Mouse (Mus musculus): ENCODE results near the gene Gm10283. TPM values are rescaled to one million over a fixed set of nuclear protein-coding genes. Genes with fewer than 3 reads are reported as not detected.

The Gm10283 gene
- polyA plus RNA-seq, 2 experiments = not detected

DNA sequence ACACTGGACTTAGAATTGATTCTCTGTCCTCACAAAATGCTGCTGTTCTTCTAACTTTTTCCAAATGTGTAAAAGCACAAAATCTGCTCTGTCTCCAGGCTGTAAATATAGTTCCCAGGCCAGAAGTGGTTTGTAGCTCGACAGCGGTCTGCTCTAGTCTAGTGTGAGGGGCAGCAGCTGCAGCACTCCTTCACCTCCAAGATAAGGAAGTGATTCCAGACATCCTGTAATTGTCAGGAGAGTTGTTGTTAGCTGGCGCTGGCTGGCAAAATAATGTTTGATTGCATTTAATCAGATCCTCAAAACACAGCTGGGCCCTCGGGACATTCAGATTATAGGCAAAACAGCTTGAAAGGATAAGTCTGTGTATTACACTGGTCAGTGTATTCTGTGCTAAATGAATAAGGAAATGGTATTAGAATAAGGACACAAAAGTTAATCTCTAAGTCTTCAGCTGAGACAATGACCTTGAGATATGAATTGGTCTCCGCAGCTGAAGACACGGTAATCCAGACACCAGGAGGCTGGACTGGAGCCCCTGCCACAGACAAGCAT is 97.9 kb downstream of the Gm10283 start:
- no peaks in the 10 kb centered on the region for H3K9me3 ChIP-seq (ENCODE audit: control insufficient read depth, low read length)
- H3K4me1 ChIP-seq (ENCODE audit: control insufficient read depth, insufficient read depth, low read length) = no peaks in the 10 kb centered on the region
- H3K4me3 ChIP-seq (replicated peaks; ENCODE audit: low read length) = no peak overlapping the region
- no peak overlapping the region for H3K9ac ChIP-seq (ENCODE audit: low read depth, low read length, severe bottlenecking)
- H3K4me2 ChIP-seq (replicated peaks; ENCODE audit: low read depth, low read length, severe bottlenecking) = no peak overlapping the region
- DNase-seq (ENCODE audit: low spot score) (no peak), ATAC-seq (ENCODE audit: low FRiP score, low read depth) (no peak)
- WGBS = 49% methylated on average over 6 of the region's 6 CpGs
- H3K36me3 ChIP-seq (ENCODE audit: control insufficient read depth, insufficient read depth, low read length) = no peaks in the 10 kb centered on the region
- H3K27ac ChIP-seq (replicated peaks; ENCODE audit: low read depth, low read length) = no peak overlapping the region
- no peaks in the 10 kb centered on the region for H3K27me3 ChIP-seq (ENCODE audit: control insufficient read depth, insufficient read depth, low read length)
- TF ChIP-seq POLR2A (IDR thresholded peaks at IDR 0.05; ENCODE audit: borderline replicate concordance, extremely low read depth, insufficient read depth, insufficient read length) = no peak

DNA sequence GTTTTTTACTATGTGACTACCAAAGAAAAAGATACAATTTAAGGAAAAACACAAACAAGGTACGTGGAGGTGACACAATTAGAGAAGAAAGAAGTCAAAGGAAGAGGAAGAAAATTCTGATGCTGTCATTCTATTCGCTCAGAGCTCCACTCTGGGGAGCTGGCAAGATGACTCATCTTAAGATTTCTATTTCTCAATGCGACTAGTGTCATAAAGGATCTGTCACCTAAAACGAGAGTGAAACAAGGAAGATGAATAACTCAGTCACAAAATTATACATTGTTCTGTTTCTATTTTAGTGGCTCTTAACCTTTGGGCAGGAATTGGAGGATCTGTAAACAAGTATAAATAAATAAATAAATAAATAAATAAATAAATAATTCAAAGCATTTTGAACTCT is 109.3 kb downstream of the Gm10283 start:
- Histone ChIP-seq H3K9ac (ENCODE audit: low read depth, low read length, severe bottlenecking) (no peak overlapping the region), H3K9me3 (ENCODE audit: control insufficient read depth, low read length) (no peaks in the 10 kb centered on the region), H3K27ac (replicated peaks; ENCODE audit: low read depth, low read length) (no peak overlapping the region), H3K4me3 (replicated peaks; ENCODE audit: low read length) (no peak overlapping the region), H3K4me2 (replicated peaks; ENCODE audit: low read depth, low read length, severe bottlenecking) (no peak overlapping the region), H3K27me3 (ENCODE audit: control insufficient read depth, insufficient read depth, low read length) (no peaks in the 10 kb centered on the region), H3K4me1 (ENCODE audit: control insufficient read depth, insufficient read depth, low read length) (no peaks in the 10 kb centered on the region), H3K36me3 (ENCODE audit: control insufficient read depth, insufficient read depth, low read length) (no peaks in the 10 kb centered on the region)
- 81% methylated on average over 4 of the region's 4 CpGs for WGBS
- no peak for ATAC-seq (ENCODE audit: low FRiP score, low read depth)
- DNase-seq (ENCODE audit: low spot score) = no peak
- TF ChIP-seq POLR2A (IDR thresholded peaks at IDR 0.05; ENCODE audit: borderline replicate concordance, extremely low read depth, insufficient read depth, insufficient read length) = no peak

DNA sequence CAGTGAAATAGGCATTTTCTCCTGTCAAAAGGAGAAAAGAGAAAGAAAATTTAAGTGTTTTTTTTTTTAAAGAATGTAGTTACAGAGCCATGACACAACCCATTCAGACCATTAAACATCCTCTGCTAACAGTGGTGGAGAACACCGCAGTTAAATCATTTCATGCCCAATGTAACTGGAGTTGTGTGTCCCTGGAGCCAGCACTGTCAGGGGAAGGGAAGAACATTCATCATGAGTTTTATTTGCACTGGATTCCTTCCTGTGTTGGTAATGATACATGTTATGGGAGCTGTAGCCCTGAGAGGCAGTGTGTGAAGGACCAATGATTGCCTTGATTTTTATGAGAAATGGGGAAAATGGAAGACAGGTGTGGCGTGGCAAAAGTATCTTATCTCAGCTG is 116.4 kb downstream of the Gm10283 start:
- DNase-seq (ENCODE audit: low spot score) (no peak), ATAC-seq (ENCODE audit: low FRiP score, low read depth) (no peak)
- no peak for TF ChIP-seq POLR2A (IDR thresholded peaks at IDR 0.05; ENCODE audit: borderline replicate concordance, extremely low read depth, insufficient read depth, insufficient read length)
- Histone ChIP-seq H3K9me3 (ENCODE audit: control insufficient read depth, low read length) (no peaks in the 10 kb centered on the region), H3K4me3 (replicated peaks; ENCODE audit: low read length) (no peak overlapping the region), H3K36me3 (ENCODE audit: control insufficient read depth, insufficient read depth, low read length) (no peaks in the 10 kb centered on the region), H3K4me1 (ENCODE audit: control insufficient read depth, insufficient read depth, low read length) (no peaks in the 10 kb centered on the region), H3K27ac (replicated peaks; ENCODE audit: low read depth, low read length) (no peak overlapping the region), H3K27me3 (ENCODE audit: control insufficient read depth, insufficient read depth, low read length) (no peaks in the 10 kb centered on the region), H3K9ac (ENCODE audit: low read depth, low read length, severe bottlenecking) (no peak overlapping the region), H3K4me2 (replicated peaks; ENCODE audit: low read depth, low read length, severe bottlenecking) (no peak overlapping the region)
- WGBS = 77% methylated on average over 2 of the region's 2 CpGs

Other genes with a start within 250 kb of the Gm10283 start
- gene Aadat, start 2.7 kb upstream of the Gm10283 start, polyA plus RNA-seq (2012; rRNA removed) = 0.49 and 0.55 TPM in 2 replicates
- gene Aadat, start 2.7 kb upstream of the Gm10283 start, polyA plus RNA-seq (2014; fragmentation: Nextera tagmentation; extraction: Ambion mirVana) = 0.55 and 0.65 TPM in 2 replicates
- gene Mfap3l, start 129.6 kb upstream of the Gm10283 start, polyA plus RNA-seq (2012; rRNA removed) = 2.3 and 4.0 TPM in 2 replicates
- 2.6 and 5.2 TPM in 2 replicates for gene Mfap3l, start 129.6 kb upstream of the Gm10283 start, polyA plus RNA-seq (2014; fragmentation: Nextera tagmentation; extraction: Ambion mirVana)

Measured in limb, embryonic 14.5 days (tissue).